Mouse (Mus musculus) kidney, embryonic 15.5 days (tissue): ENCODE data around the gene Mbnl2. TPM values are rescaled to one million over a fixed set of nuclear protein-coding genes. Genes with fewer than 3 reads are reported as not detected.
A peak's percentile ranks its signal among the peaks of the same experiment; 100 is the strongest.

ENCODE experiments used
- ATAC-seq: fragments of 200-750 bp; cut with Nextera tagmentation; replicated peaks from 2 replicates; pipeline ENCODE4 v1.8.0; 2017; ENCODE audit warnings: moderate TSS enrichment; ENCODE audit not compliant: low FRiP score
- H3K27ac ChIP-seq: fragments of 300-500 bp; sonication (generic); 2 replicates; pipeline ENCODE4 v1.5.1; 2015; ENCODE audit warnings: mild to moderate bottlenecking, inconsistent platforms
- H3K27me3 ChIP-seq: fragments of 300-500 bp; sonication (generic); 2 replicates; pipeline ENCODE4 v1.6.1; 2015; ENCODE audit warnings: inconsistent platforms
- H3K36me3 ChIP-seq: fragments of 300-500 bp; sonication (generic); 2 replicates; pipeline ENCODE4 v1.6.1; 2015; ENCODE audit warnings: inconsistent platforms
- H3K4me1 ChIP-seq: fragments of 300-500 bp; sonication (generic); 2 replicates; pipeline ENCODE4 v1.6.1; 2015; ENCODE audit warnings: inconsistent platforms
- H3K4me2 ChIP-seq: fragments of 300-500 bp; sonication (generic); 2 replicates; pipeline ENCODE4 v1.6.1; 2015; ENCODE audit warnings: moderate library complexity, mild to moderate bottlenecking, inconsistent platforms
- H3K4me3 ChIP-seq: fragments of 300-500 bp; sonication (generic); replicated peaks from 2 replicates; pipeline ENCODE4 v1.5.1; 2015; ENCODE audit warnings: mild to moderate bottlenecking, inconsistent platforms
- H3K9ac ChIP-seq: fragments of 300-500 bp; sonication (generic); 2 replicates; pipeline ENCODE4 v1.6.1; 2015; ENCODE audit warnings: mild to moderate bottlenecking, inconsistent platforms
- H3K9me3 ChIP-seq: fragments of 300-500 bp; sonication (generic); replicated peaks from 2 replicates; pipeline ENCODE4 v1.6.1; 2016; ENCODE audit warnings: inconsistent platforms
- WGBS: fragments of 180-500 bp; shearing (Covaris S2); methylation state at CpG from one replicate; pipeline ENCODE4 v1.1.7; 2015; ENCODE audit warnings: mixed read lengths; 5-methylcytosine and 5-hydroxymethylcytosine counted together
- polyA plus RNA-seq: library from polyadenylated mRNA; unstranded; fragments of >200 nt; fragmentation: Nextera tagmentation; extraction: Ambion mirVana; gene quantifications from 2 replicates; pipeline ENCODE4 v1.2.1, GENCODE M21; 2015

Gene Mbnl2
- polyA plus RNA-seq, 1 experiment from 2014 or later: 91.7 TPM

DNA sequence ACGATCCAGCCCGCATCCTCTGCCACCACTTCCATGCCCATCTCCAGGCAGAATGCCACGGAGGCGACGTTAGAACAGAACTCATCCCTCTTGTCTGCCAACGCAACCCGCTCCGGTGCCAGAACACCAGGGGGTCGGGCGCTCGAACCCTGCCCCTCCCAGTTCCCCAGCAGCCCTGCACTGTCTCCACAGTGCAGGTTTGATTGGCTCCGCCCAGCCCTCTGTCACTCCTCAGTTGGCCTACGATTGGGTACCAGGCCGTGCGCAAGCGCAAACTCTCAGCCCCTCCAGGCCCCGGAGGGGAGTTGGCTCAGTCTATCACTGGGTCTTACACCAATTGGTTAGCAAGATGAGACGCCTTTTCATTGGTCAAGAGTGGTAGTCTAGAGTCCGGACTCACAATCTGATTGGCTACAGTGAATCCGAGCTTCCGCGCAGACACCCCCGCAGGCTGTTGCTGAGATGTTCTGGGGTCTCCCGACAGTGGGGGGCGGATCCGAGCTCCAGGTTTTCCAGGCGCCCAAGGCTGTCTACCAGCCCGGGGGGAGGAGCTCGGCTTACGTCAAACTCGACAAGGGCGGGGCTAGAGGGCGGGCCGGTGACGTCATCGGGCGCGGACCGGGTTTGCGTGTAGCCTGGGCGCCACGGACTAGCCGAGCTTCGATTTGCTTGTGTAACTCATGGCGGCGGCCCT, 202.0 kb downstream of the Mbnl2 start:
- ATAC-seq: peak; percentile 96

GRCm38 (mm10) chr14:120477982-120478568, 202.6 kb downstream of the Mbnl2 start, which contains the start of gene Rap2a:
TSS of gene Rap2a (plus strand) at chr14:120478444.
- Histone ChIP-seq H3K4me3 (peak within 1 kb of the TSS; percentile 88), H3K27me3 (no peaks in the 10 kb centered on the region), H3K9me3 (no peaks in the 10 kb centered on the region), H3K4me2 (peak within 1 kb of the TSS; percentile 86), H3K27ac (peak within 1 kb of the TSS; percentile 98), H3K36me3 (peaks cover 8% of the 10 kb centered on the region; the same call in 1 of the 2 replicates), H3K9ac (peak within 1 kb of the TSS; percentile 84), H3K4me1 (peaks cover 24% of the 10 kb centered on the region)
- ATAC-seq: peak; percentile 92
- 0% methylated on average over 54 of the region's 78 CpGs for WGBS

More for the DNA sequence above, 202.0 kb downstream of the Mbnl2 start:
- no peaks in the 10 kb centered on the region for H3K9me3 ChIP-seq
- H3K4me3 ChIP-seq: peak overlapping the region; percentile 88
- under 1% methylated on average over 43 of the region's 46 CpGs for WGBS
- H3K36me3 ChIP-seq: peaks cover 5% of the 10 kb centered on the region; the same call in 1 of the 2 replicates
- H3K4me1 ChIP-seq: peaks cover 24% of the 10 kb centered on the region
- peak overlapping the region; percentile 66 for H3K9ac ChIP-seq
- no peaks in the 10 kb centered on the region for H3K27me3 ChIP-seq
- peak overlapping the region; percentile 98 for H3K27ac ChIP-seq
- peak overlapping the region; percentile 86 for H3K4me2 ChIP-seq

DNA sequence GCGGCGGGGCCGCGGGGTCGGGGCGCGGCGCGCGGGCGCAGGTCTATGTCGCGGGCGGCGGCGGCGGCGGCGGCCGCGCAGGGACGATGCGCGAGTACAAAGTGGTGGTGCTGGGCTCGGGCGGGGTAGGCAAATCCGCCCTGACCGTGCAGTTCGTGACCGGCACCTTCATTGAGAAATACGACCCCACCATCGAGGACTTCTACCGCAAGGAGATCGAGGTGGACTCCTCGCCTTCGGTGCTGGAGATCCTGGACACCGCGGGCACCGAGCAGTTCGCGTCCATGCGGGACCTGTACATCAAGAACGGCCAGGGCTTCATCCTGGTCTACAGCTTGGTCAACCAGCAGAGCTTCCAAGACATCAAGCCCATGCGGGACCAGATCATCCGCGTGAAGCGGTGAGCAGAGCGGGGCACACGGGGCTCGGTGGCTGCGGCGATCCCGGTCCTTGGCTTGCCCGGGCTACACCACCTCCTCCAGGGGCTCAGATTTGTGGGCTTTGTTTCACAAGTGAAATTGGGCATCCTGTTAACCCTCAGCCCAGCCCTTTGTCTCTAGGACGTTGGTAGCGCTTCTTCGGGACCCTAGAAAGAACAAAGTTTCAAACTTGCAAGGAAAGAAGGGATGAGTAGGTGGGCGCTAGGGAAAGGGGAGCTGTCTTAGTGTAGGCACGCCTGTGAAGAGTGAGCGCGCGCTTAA, 203.3 kb downstream of the Mbnl2 start:
- Histone ChIP-seq H3K4me1 (peaks cover 23% of the 10 kb centered on the region), H3K4me2 (peak overlapping the region; percentile 86), H3K36me3 (peaks cover 8% of the 10 kb centered on the region; the same call in 1 of the 2 replicates), H3K27me3 (no peaks in the 10 kb centered on the region), H3K9ac (peak overlapping the region; percentile 84), H3K27ac (peak overlapping the region; percentile 98), H3K4me3 (peak overlapping the region; percentile 88), H3K9me3 (no peaks in the 10 kb centered on the region)
- ATAC-seq: peak; percentile 19; the same call in 1 of the 2 replicates
- under 1% methylated on average over 60 of the region's 62 CpGs for WGBS

GRCm38 (mm10) chr14:120480341-120480900, 205.0 kb downstream of the Mbnl2 start:
- WGBS: 71% methylated on average over 8 of the region's 8 CpGs

GRCm38 (mm10) chr14:120480927-120481326, 205.5 kb downstream of the Mbnl2 start:
- 97% methylated on average over 4 of the region's 4 CpGs for WGBS
- Histone ChIP-seq H3K4me2 (peak overlapping the region; percentile 86), H3K4me3 (no peak overlapping the region), H3K27ac (no peak overlapping the region), H3K36me3 (peaks cover 8% of the 10 kb centered on the region; the same call in 1 of the 2 replicates), H3K9ac (no peak overlapping the region), H3K9me3 (no peaks in the 10 kb centered on the region), H3K27me3 (no peaks in the 10 kb centered on the region), H3K4me1 (peaks cover 25% of the 10 kb centered on the region)
- ATAC-seq: no peak

More at GRCm38 (mm10) chr14:120480341-120480900, 205.0 kb downstream of the Mbnl2 start:
- Histone ChIP-seq H3K27me3 (no peaks in the 10 kb centered on the region), H3K9ac (no peak overlapping the region), H3K4me1 (peaks cover 25% of the 10 kb centered on the region), H3K9me3 (no peaks in the 10 kb centered on the region), H3K4me2 (peak overlapping the region; percentile 86), H3K36me3 (peaks cover 8% of the 10 kb centered on the region; the same call in 1 of the 2 replicates), H3K27ac (no peak overlapping the region), H3K4me3 (peak overlapping the region; percentile 88)
- no peak for ATAC-seq

Other genes starting within 250 kb of the Mbnl2 start
- gene Oxgr1, start 233.2 kb upstream of the Mbnl2 start, polyA plus RNA-seq: 0.99 and 1.2 TPM in 2 replicates
- 14.6 and 16.2 TPM in 2 replicates for gene Rap2a, start 202.8 kb downstream of the Mbnl2 start, polyA plus RNA-seq